Mouse (Mus musculus) megakaryocyte, embryonic 14.5 days (primary cell): ENCODE results near the gene Aox2. TPM values are rescaled to one million over a fixed set of nuclear protein-coding genes. Genes with fewer than 3 reads are reported as not detected.

Experiments used
- H3K27me3 ChIP-seq: replicated peaks from 2 replicates; pipeline ENCODE3; 2012; ENCODE audit warnings: inconsistent platforms
- H3K36me3 ChIP-seq: replicated peaks from 2 replicates; pipeline ENCODE3; 2012; ENCODE audit warnings: low read length, inconsistent platforms, mixed read lengths
- H3K4me1 ChIP-seq: 2 replicates; pipeline ENCODE4 v1.6.1; 2012; ENCODE audit warnings: inconsistent platforms
- H3K4me3 ChIP-seq: replicated peaks from 2 replicates; pipeline ENCODE3; 2012; ENCODE audit warnings: moderate library complexity, mild to moderate bottlenecking, inconsistent platforms
- H3K9me3 ChIP-seq: 2 replicates; pipeline ENCODE4 v1.6.1; 2012; ENCODE audit warnings: inconsistent platforms
- FLI1 ChIP-seq: IDR thresholded peaks from 2 replicates; pipeline ENCODE4 v1.6.1; 2012; ENCODE audit warnings: low read length, inconsistent platforms, mixed read lengths
- GATA1 ChIP-seq: IDR thresholded peaks from 3 replicates; pipeline ENCODE4 v1.6.1; 2012; ENCODE audit warnings: mixed read lengths, low read length, inconsistent platforms, borderline replicate concordance
- polyA plus RNA-seq: library from polyadenylated mRNA; stranded (reverse); fragments of >175 nt; gene quantifications from 2 replicates; pipeline ENCODE4 v1.2.3, GENCODE M21; 2012; ENCODE audit warnings: low replicate concordance; ENCODE audit not compliant: insufficient read depth

Gene Aox2
- polyA plus RNA-seq, 1 experiment: 0.04 TPM

- H3K4me1 ChIP-seq: no peaks in the 10 kb centered on the region
- H3K27me3 ChIP-seq: no peaks in the 10 kb centered on the region
- no peaks in the 10 kb centered on the region for H3K36me3 ChIP-seq
- no peak for TF ChIP-seq GATA1
- no peak for TF ChIP-seq FLI1
- H3K9me3 ChIP-seq: 0 out of 2 replicates have a peak, but pooled peaks cover 2% of the 10 kb centered on the region
- no peak overlapping the region for H3K4me3 ChIP-seq
These were observed 24.7 kb upstream of the Aox2 start for GRCm38 (mm10) chr1:58253466-58253865.

GRCm38 (mm10) chr1:58257195-58257991 is 20.7 kb upstream of the Aox2 start:
- TF ChIP-seq FLI1: no peak
- no peak for TF ChIP-seq GATA1

GRCm38 (mm10) chr1:58260311-58260710 is 17.8 kb upstream of the Aox2 start:
- Histone ChIP-seq H3K27me3 (peaks cover 8% of the 10 kb centered on the region), H3K36me3 (no peaks in the 10 kb centered on the region), H3K4me1 (no peaks in the 10 kb centered on the region), H3K4me3 (no peak overlapping the region), H3K9me3 (0 out of 2 replicates have a peak, but pooled peaks cover 2% of the 10 kb centered on the region)
- no peak for TF ChIP-seq FLI1
- TF ChIP-seq GATA1: no peak

More at GRCm38 (mm10) chr1:58257195-58257991, 20.7 kb upstream of the Aox2 start:
- Histone ChIP-seq H3K4me1 (no peaks in the 10 kb centered on the region), H3K27me3 (peaks cover 4% of the 10 kb centered on the region), H3K36me3 (no peaks in the 10 kb centered on the region), H3K4me3 (no peak overlapping the region), H3K9me3 (0 out of 2 replicates have a peak, but pooled peaks cover 2% of the 10 kb centered on the region)

- H3K4me3 ChIP-seq: no peak overlapping the region
- H3K27me3 ChIP-seq: peaks cover 7% of the 10 kb centered on the region
- no peak for TF ChIP-seq FLI1
- TF ChIP-seq GATA1: no peak
- H3K36me3 ChIP-seq: no peaks in the 10 kb centered on the region
- H3K9me3 ChIP-seq: no peaks in the 10 kb centered on the region
- no peaks in the 10 kb centered on the region for H3K4me1 ChIP-seq
These were observed 9.9 kb upstream of the Aox2 start for GRCm38 (mm10) chr1:58268231-58268630.

GRCm38 (mm10) chr1:58270807-58271569 is 7.1 kb upstream of the Aox2 start:
- peaks cover 4% of the 10 kb centered on the region for H3K27me3 ChIP-seq
- no peaks in the 10 kb centered on the region for H3K36me3 ChIP-seq
- H3K4me1 ChIP-seq: no peaks in the 10 kb centered on the region; the same call in 1 of the 2 replicates
- TF ChIP-seq GATA1 (no peak), FLI1 (no peak)
- no peaks in the 10 kb centered on the region for H3K9me3 ChIP-seq
- no peak overlapping the region for H3K4me3 ChIP-seq

GRCm38 (mm10) chr1:58275879-58276278 is 2.2 kb upstream of the Aox2 start:
- Histone ChIP-seq H3K27me3 (peaks cover 5% of the 10 kb centered on the region), H3K9me3 (no peaks in the 10 kb centered on the region), H3K36me3 (no peaks in the 10 kb centered on the region), H3K4me3 (no peak overlapping the region), H3K4me1 (no peaks in the 10 kb centered on the region; the same call in 1 of the 2 replicates)
- no peak for TF ChIP-seq GATA1
- TF ChIP-seq FLI1: no peak

GRCm38 (mm10) chr1:58278513-58278912 is 387 bp downstream of the Aox2 start:
- Histone ChIP-seq H3K4me3 (no peak overlapping the region), H3K9me3 (no peaks in the 10 kb centered on the region), H3K36me3 (no peaks in the 10 kb centered on the region), H3K4me1 (no peaks in the 10 kb centered on the region; the same call in 1 of the 2 replicates), H3K27me3 (peaks cover 12% of the 10 kb centered on the region)
- TF ChIP-seq FLI1: no peak
- no peak for TF ChIP-seq GATA1

- H3K9me3 ChIP-seq: no peaks in the 10 kb centered on the region
- TF ChIP-seq FLI1: no peak
- TF ChIP-seq GATA1: no peak
- H3K36me3 ChIP-seq: no peaks in the 10 kb centered on the region
- no peak overlapping the region for H3K4me3 ChIP-seq
- no peaks in the 10 kb centered on the region; the same call in 1 of the 2 replicates for H3K4me1 ChIP-seq
- H3K27me3 ChIP-seq: peaks cover 13% of the 10 kb centered on the region
These were observed 2.3 kb downstream of the Aox2 start for GRCm38 (mm10) chr1:58280381-58280780.

GRCm38 (mm10) chr1:58280939-58281624 is 3.0 kb downstream of the Aox2 start:
- Histone ChIP-seq H3K36me3 (no peaks in the 10 kb centered on the region), H3K4me3 (no peak overlapping the region), H3K27me3 (peaks cover 15% of the 10 kb centered on the region), H3K4me1 (no peaks in the 10 kb centered on the region; the same call in 1 of the 2 replicates), H3K9me3 (no peaks in the 10 kb centered on the region)
- TF ChIP-seq FLI1 (no peak), GATA1 (no peak)

- peaks cover 15% of the 10 kb centered on the region for H3K27me3 ChIP-seq
- no peaks in the 10 kb centered on the region for H3K36me3 ChIP-seq
- TF ChIP-seq FLI1: no peak
- no peak for TF ChIP-seq GATA1
- H3K4me3 ChIP-seq: no peak overlapping the region
- no peaks in the 10 kb centered on the region for H3K4me1 ChIP-seq
- no peaks in the 10 kb centered on the region for H3K9me3 ChIP-seq
These were observed 3.5 kb downstream of the Aox2 start for GRCm38 (mm10) chr1:58281625-58281988.
